Mouse (Mus musculus): ENCODE measurements at regions not wholly inside any gene's neighbourhood (a gene's known extent, or its start where the extent isn't known, plus 50 kb on each side); places are given as distances from the start of the nearest gene placed in this dataset.

- TF ChIP-seq CTCF (IDR thresholded peaks at IDR 0.05; ENCODE audit: extremely low read depth, insufficient read depth, low read length) (no peak), POLR2A (IDR thresholded peaks at IDR 0.05; ENCODE audit: extremely low read depth, insufficient read depth, low read length) (no peak)
These were observed 545.4 kb upstream of the Zic4 start for GRCm38 (mm10) chr9:90816844-90817243.
